Mouse (Mus musculus) CD4-positive helper T cell, adult 2 months (primary cell): Measurements from ENCODE around the gene Ttc27.

ENCODE experiments used
- DNase-seq: peaks from one replicate; pipeline ENCODE4 v3.0.0-alpha.2; 2012; ENCODE audit warnings: low read depth, missing footprints, low spot score

Ttc27 gene

GRCm38 (mm10) chr17:74752906-74753627, 35.5 kb downstream of the Ttc27 start:
- peak; percentile 40 for DNase-seq

- no peak for DNase-seq
These were observed 36.1 kb downstream of the Ttc27 start for GRCm38 (mm10) chr17:74753628-74754104.

- peak; percentile 46 for DNase-seq
These were observed 37.0 kb downstream of the Ttc27 start for GRCm38 (mm10) chr17:74754369-74755118.

- DNase-seq = peak; percentile 28
These were observed 51.9 kb downstream of the Ttc27 start for GRCm38 (mm10) chr17:74769390-74769811.

GRCm38 (mm10) chr17:74772364-74772763, 54.8 kb downstream of the Ttc27 start:
- no peak for DNase-seq

GRCm38 (mm10) chr17:74773556-74773955, 56.0 kb downstream of the Ttc27 start:
- DNase-seq = no peak

GRCm38 (mm10) chr17:74780133-74780532, 62.6 kb downstream of the Ttc27 start:
- DNase-seq = no peak

- DNase-seq = no peak
These were observed 63.1 kb downstream of the Ttc27 start for GRCm38 (mm10) chr17:74780627-74781026.

- no peak for DNase-seq
These were observed 64.4 kb downstream of the Ttc27 start for GRCm38 (mm10) chr17:74781911-74782310.

- no peak for DNase-seq
These were observed 68.1 kb downstream of the Ttc27 start for GRCm38 (mm10) chr17:74785586-74785985.

GRCm38 (mm10) chr17:74786198-74786734, 68.7 kb downstream of the Ttc27 start:
- no peak for DNase-seq

- no peak for DNase-seq
These were observed 78.6 kb downstream of the Ttc27 start for GRCm38 (mm10) chr17:74796023-74796699.

GRCm38 (mm10) chr17:74799865-74800264, 82.3 kb downstream of the Ttc27 start:
- no peak for DNase-seq

GRCm38 (mm10) chr17:74802765-74803164, 85.2 kb downstream of the Ttc27 start:
- peak; percentile 10 for DNase-seq

GRCm38 (mm10) chr17:74803835-74804234, 86.3 kb downstream of the Ttc27 start:
- no peak for DNase-seq

GRCm38 (mm10) chr17:74804321-74804930, 86.9 kb downstream of the Ttc27 start:
- no peak for DNase-seq

- DNase-seq = peak; percentile 5
These were observed 90.1 kb downstream of the Ttc27 start for GRCm38 (mm10) chr17:74807509-74808248.

GRCm38 (mm10) chr17:74808330-74808729, 90.8 kb downstream of the Ttc27 start:
- DNase-seq = no peak

GRCm38 (mm10) chr17:74808901-74809300, 91.4 kb downstream of the Ttc27 start:
- no peak for DNase-seq

GRCm38 (mm10) chr17:74810892-74811625, 93.5 kb downstream of the Ttc27 start:
- peak; percentile 50 for DNase-seq
